Mouse (Mus musculus) brain, adult 2 months (tissue): Measurements from ENCODE around the gene Vipr1.
A peak's percentile ranks its signal among the peaks of the same experiment; 100 is the strongest.

Experiments
- DNase-seq: peaks from one replicate; pipeline ENCODE4 v3.0.0; 2011; ENCODE audit warnings: low read depth, low spot score

The Vipr1 gene

DNA sequence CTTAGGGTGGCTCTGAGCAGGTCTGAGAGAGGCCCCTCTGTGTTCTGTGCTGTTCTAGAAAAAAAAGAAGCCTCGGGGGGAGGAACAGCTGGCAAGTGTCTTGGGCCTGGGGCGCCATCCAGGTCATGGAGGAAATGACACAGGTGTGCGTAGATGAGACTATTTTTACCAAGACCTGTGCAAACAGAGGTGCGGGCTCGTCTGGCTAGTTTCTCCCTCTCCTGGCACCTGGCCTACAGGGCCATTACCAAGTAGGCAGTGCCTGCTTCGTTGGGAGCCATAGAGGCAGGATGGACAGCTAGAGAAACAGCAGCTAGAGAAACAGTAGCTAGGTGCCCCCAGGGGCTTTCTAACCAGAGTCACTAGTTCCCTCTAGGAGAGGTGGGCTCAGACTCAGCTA lies 9.2 kb upstream of the Vipr1 start:
- no peak for DNase-seq

DNA sequence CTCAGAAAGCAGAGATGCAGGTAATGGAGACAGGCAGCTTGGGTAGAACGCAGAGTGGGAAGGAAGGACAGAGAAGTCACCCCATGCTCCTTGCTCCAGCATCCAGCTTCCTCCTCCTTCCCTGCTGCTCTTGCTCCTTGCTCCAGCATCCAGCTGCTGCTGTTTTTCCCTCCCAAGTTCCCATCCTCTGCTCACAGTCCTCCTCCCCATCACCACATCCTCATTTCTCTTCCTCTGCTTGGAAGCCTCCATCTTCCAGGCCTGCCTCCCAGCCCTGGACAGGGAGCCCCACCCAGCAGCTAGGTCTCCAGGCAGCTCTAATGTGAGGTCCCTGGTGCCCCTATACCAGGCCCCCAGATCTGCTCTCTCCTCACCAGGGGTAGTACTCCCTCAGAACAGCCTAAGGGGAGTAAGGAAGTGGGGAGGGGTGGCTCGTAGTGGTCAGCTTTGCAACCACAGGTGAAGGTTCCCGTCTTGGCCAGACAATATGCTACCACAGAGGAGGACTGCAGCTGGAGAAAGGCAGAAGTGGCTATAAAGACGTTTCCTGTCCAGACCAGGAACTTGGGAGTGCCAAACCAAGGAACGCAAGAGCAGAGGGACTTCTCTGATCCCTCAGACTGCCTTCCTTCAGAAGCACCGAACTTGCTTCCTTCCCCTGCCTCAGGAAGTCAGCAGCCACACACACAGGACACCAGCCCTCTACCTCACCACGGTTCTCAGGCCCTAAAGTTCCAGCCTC lies 6.5 kb upstream of the Vipr1 start:
- peak; percentile 35 for DNase-seq

DNA sequence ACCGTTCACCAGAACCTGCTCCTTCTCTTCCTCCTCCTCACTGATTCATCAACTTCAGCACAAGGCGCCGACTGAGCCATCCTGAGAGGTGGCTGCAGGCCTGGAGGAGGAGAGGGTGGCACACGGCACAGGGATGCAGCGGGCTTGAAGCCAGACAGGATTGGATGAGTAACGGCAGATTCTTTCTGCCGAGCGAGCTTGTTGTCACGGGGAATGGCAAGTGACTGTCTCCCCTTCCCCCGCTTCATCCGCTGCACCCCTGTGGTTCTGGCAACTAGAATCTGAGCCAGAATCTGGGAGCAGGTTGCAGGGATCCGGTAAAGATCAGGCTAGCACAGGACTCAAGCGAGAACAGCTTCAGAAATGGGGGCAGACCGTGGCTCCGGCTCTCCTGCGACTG lies 2.7 kb upstream of the Vipr1 start:
- peak; percentile 93 for DNase-seq

DNA sequence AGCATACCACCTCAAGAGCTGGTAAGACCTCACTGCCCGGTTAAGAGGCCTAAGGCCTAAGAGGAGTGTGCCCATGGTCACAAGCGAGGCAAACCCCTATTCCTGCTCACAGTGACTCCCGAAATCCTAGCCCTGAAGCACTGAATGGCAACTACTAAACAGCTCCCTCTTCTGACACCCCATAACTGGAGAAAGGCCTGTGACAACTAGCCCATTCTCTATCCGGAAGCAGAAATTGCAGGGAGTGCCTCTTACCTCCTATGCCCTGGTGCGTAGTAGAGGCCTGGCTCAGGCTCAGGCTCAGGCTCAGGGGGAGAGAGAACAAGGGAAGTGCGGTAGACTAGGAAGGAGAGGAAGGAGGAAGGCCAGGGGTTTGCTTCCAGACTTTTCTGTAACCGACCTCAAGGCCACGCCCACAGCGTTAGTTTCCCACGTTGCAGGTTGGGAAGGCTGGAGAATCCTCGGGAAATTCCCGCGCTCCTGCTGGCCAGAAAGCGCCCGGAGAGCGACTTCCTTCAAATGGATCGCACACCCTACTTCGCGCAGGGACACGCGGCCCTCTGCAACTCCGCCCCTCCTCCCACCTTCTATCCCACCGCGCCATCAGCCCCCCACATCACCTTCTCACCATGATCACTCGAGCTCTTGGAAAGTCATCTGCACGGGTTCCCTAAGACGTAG lies 1.1 kb upstream of the Vipr1 start:
- DNase-seq = peak; percentile 63

DNA sequence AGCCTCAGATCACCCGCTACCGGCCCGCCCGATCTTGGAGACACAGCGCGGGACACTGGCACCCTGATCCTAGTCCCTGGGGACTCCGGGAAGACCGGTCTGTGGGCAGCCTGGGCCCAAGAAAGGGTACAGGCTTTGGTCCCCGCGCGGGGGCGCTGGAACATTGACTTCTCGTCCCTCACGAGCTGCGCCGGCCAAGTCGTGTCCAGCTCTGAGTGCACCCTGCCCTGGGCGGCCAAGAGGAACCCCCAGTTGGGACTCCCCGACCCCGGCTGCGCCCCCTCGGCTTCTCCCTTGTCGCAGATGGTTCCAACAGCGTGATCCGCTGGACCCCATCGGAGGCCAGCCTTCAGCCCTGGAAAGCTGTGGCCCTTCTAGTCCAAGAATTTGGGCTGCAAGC lies 515 bp upstream of the Vipr1 start, which contains the start of gene Lyzl4:
Lyzl4 (minus strand) TSS at position 96 of the 400 bp plus-strand sequence.
- peak; percentile 83 for DNase-seq

DNA sequence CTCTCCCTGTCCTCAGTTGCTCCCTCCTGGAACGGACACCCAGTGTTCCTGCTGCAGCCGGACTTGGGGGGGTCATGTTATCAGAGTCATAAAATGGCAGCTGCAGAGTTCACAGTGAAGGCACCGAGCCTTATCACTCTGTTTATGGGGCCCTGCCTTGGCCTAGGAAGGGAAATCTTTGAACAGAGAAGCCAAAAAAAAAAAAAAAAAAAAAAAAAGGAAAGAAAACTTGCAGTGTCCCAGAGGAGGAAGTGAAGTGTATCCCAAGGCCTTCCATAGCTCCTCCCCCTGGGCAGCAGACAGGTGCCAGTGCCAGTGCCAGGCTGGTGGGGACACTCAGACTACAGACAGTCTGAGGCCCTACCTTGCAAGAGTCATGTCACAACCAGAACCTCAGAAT lies 2.3 kb downstream of the Vipr1 start:
- DNase-seq = no peak

DNA sequence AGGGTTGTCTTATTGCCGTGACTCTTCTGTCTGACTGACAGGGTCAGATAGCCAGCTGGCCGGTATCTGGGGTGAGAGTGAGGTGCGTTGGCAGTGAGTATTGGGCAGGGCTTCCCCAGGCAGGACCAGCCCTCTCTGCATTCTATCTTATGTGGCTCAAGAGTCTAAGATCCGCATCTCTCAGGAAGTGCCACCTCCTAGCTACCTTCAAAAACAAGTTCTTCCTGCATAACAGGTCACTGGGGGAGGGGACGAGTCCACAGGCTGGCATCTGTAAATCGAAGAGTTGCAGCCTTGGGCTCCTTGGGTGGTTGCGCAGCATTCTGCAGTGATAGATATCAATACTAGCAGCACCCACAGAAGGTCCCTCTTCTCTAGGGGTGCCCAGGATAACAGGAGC lies 4.5 kb downstream of the Vipr1 start:
- no peak for DNase-seq

DNA sequence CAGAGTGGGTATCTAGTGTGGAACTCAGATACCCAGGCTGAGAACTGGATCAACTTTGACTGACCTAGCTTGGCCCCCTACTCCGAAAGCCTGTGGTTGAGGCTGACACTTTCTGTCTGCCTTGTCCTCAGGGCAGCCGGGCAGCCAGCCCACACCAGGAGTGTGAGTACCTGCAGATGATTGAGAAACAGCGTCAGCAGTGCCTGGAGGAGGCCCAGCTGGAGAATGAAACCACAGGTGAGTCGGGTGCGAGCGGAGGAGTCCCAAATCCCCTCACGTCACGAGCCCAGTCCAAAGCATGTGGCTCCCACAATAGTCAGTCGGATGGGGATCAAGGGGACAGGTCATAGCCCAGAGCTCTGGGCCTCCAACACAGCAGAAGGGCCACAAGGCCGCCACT lies 11.2 kb downstream of the Vipr1 start:
- DNase-seq = no peak

DNA sequence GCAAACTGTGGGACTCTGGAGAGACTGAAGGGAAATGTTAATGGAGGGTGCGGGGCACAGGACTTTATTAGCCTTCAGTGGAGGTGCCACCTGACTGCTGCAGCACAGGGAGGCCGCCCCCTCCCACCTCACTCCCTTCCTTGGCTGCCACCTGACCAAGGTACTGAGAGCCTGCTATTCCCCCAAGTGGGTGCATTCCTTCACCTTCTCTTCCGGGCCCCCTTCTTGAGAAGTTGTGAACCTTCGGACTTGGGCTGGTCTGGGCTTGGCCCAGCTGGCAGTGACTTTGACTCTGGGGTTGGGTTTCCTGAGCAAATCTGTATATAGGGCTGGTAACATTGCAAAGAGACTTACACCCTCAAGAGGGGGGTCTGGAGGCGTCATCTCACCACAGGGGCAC lies 13.8 kb downstream of the Vipr1 start:
- no peak for DNase-seq

DNA sequence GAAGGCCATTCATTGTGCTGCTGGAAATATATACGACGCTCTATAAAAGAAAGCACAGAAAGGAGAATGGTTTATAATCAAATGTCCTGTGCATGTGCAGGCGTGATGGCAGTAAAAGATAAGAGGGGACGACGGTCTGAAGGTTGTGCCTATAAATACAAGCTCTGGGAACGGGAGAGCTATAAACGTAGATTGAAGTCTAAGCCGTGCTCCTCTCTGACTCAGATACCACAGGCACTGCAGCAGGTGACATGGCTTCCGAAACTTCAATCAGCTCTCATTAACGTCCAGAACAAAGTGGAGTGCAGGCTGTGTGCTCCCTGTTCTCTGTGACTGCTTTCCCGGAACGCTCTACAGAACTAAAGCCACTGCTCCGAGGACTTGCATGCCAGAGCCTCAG lies 14.6 kb downstream of the Vipr1 start:
- DNase-seq = no peak

DNA sequence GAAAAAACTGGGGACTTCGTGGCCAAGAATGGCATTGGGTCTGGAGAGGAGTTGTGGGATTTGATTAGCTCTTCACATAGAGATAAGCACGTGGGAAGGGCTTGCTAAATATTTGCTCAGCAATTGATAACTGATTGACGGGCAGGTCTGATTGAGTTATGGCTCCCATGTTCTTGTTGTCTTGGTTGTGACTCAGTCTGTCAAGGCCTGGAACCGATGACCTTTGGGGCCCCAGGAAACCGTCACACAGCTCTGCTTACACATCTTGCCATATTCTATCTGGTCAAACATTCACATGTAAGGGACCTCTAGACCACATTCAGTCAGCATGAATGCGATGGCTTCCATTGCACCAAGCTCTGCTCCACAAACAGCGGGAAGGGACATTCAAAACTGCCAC lies 15.7 kb downstream of the Vipr1 start:
- DNase-seq = no peak

DNA sequence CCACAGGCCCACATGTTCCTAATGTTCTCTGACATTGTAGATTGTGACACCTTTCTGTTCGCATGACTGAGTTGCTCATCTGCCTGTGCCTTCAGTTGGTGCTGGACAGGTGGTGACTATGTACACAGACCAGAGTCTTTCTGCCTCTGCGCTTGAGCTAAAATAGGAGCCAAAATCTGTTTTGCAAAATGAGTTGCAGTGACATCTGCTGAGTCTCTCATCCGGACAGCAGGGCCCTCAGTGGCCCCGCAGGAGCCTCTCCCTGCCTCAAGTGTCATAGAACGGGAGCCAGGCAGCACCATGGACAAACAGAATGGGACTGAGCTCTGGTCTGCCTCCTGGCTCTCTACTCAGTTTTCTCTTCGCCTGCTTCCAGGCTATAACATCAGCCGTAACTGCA lies 17.3 kb downstream of the Vipr1 start:
- DNase-seq = peak; percentile 58

DNA sequence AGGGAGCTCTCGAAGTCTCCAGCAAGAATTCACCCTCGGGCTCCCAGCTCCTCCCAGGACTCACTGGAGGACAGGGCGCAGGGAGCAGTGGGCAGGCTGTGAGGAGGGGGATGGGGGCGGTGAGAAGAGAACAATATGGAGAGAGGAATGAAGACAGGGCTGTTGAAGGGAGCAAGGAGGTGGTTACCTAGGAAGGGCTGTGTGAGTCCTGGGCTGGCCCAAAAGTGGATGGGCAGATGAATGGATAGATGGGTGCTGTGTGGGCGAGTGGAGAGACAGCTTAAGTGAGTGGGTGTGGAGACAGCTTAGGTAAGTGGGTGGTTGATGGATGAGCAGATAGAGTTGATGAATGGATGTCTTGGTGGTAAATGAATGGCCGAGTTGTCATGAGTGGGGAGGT lies 21.0 kb downstream of the Vipr1 start:
- DNase-seq = peak; percentile 58

DNA sequence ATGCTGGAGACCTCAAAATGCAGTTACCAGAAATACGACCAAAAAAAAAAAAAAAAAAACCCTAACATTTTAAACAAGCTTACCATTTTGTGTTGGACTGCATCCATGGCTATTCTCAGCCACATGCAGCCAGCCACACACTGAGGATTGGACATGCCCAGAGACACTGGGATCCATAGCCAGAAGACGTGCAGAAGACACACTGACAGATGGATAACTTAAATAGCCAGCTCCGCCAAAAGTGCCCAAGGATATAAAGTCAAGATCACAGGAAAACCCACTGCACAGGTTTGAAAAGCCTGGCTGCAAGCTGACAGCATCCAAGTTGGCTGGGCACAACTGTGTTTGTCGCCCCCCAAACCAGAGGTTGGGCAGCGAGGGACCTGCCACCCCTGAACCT lies 21.6 kb downstream of the Vipr1 start:
- peak; percentile 80 for DNase-seq

DNA sequence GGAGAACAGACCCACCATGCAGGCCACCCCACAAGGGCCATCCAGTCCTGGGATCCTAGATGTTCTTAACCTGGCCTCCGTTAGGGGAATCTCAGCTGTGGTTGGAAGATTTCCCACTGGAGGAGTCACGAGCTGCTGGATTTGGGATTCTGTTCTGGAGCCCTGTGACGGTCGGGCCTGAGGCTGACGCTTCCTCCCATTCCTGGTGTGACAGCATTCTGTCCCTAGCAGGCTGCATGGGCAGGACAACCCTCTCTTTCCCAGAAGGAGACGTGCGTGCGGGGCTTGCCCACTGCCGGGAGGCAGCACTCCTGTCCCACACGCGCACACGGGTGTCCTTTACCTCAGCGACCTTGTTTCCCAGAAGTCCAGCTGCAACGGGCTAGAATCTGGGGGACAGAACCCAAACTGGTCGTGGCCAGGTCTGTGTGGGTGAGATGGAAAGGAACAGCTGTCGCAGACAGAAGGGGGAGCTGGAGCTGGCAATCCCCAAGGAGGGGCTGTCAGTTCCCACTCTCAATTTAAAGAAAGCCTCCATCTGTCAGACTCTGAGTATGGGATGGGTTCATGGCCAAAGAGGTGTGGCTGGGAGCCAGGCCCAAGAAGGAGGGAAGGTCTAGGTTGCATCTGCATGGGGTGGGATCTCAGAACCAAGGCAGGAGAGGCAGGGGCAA lies 24.6 kb downstream of the Vipr1 start:
- DNase-seq = peak; percentile 82

DNA sequence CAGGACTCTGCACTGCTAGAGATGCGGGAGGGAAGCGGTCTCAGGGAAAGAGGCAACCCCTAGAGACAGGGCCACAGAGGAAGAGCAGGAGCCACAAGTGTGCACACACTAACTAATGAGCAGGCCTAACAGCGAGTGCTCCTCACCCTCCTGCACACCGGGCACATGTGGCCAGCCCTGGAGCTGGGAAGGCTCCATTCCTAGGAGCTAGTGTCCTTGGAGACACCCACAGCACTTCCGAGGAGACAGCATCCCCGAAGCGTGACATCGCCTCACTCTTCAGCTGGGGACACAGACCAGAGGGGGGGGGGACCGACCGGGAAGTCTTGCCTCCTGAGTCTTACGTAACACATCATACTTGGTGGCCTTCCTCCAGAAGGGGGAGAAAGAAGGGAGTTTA lies 25.3 kb downstream of the Vipr1 start:
- DNase-seq = peak; percentile 60

DNA sequence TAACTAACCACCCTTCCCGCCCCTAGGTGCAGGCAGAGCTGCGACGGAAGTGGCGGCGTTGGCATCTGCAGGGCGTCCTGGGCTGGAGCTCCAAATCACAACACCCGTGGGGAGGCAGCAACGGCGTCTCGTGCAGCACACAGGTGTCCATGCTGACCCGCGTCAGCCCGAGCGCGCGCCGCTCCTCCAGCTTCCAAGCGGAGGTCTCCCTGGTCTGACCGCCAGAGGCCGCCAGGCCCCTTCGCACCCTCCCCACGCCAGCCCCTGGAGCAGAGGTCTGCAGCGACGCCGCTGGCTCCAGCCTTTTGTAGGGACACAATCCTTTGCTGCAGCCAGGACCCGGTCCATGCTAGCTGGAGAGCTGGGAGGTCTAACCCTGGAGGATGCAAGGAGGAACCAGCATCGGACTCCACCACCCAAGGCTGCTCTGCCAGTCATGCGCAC lies 26.9 kb downstream of the Vipr1 start:
- peak; percentile 47 for DNase-seq

DNA sequence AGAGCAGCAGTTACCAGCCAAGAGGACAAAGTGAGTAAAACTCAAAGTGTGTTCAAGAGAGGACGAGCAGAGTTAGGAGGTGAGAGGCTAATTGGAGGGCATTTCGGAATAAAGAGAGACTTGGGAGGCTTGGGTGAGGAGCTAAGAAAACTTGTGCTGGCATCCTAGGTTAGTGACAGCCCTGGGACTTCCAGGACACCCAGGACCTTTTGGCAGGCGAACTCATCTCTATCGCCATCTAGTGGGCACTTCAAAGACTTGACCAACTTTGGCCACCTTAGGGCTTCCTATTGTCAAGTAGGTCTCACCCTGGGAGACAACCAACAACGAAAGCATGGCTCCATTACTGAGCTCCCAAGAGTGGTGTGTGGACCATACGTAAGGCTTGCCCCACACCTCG lies 28.8 kb downstream of the Vipr1 start:
- peak; percentile 86 for DNase-seq

DNA sequence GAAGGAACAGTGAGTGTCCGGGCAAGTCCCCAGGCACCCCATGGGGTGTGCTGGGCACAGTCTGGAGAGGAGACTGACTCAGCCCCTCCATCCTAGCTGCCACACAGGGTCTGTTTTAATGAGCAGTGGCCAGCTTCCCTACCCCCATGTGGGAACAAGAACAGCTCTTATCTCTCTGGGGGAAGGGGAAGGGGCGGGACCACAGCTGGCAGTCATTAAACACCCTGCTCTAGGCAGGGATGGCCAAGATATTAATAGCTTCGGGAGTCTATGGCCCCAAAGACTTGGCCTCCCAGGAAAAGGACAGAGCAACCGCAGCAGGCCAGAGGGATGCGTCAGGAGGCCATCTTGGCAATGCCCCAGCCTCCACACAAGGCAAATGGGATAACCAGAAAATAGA lies 29.8 kb downstream of the Vipr1 start:
- peak; percentile 20 for DNase-seq

DNA sequence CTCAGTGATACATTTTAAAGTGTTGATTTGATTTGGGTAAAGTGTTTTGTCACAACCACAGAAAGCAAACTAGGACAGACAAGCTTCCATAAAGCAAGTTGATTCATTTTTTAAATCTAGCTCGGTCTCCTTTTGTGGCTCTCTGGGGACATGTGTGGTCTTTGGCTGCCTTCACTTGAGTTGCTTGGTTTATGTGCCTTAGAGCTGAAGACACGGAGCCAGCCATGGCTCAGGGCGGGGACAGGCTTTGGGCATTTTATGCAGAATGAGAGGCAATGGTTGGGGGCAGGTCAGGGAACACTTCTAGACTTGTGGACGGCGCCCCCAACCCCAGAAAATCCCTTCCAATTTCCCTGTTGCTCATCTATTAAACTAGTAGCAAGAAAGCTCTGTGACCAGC lies 31.2 kb downstream of the Vipr1 start:
- DNase-seq = no peak

DNA sequence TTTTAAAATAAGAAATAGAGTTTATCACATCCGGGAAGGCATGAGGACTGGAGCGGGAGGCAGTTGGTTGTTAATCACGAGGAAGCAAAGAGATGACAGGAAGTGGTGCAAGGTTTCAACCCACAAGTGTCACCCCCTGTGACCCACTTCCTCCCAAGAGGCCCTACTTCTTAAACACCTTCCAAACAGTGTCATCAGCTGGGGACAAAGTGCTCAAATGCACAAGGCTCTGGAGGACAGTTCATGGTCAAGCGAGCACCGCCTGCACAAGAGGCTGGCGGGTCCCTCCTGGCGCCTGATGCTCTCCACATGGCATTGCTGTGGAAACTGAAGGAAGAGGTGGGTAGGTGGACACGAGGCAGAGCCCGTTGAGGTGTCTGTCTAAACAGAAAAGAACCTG lies 32.5 kb downstream of the Vipr1 start:
- DNase-seq = no peak

DNA sequence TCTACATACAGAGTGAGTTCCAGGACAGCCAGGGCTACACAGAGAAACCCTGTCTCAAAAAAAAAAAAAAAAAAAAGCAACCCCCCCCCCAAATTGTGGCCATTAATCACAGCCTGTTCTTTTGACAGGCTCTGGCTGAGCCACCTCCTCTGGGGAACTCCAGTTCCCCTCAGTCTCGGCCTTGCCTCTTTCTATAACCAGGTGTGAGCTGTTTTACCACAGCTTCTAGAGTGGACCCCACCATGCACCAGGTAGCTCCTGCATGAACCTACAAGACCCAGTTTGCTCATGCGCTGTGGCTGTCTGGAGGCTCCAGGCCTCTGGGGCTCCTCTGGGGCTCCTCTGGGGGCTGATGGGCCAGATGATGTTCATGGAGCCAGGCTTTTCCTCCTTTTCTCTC lies 33.0 kb downstream of the Vipr1 start:
- DNase-seq = no peak

DNA sequence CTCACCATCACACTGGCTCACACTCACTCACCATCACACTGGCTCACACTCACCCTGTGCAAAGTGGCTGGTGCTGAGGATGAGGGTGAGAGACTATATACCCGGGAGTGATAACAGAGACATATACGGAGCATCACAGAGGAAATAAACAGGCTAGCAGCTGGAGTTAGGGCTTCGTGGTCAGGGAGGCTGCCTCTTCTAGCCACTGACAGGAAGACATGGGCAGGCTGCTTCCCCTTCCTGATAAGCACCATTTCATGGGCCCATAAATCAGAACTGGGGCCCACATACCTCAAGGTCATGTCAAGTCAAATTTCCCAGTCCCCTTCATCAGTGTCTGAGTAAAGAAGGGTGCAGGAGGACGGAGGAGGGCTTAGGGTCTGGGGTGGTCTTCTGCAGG lies 34.6 kb downstream of the Vipr1 start:
- DNase-seq = no peak
